Mouse (Mus musculus): Measurements from ENCODE around the gene Srarp.

Gene Srarp

GRCm38 (mm10) chr4:141389366-141390150 is 46.3 kb downstream of the Srarp start:
- DNase-seq (ENCODE audit: low spot score), result no peak

- DNase-seq (ENCODE audit: low spot score), result no peak
Measured at GRCm38 (mm10) chr4:141387933-141388332, 48.0 kb downstream of the Srarp start.

DNA sequence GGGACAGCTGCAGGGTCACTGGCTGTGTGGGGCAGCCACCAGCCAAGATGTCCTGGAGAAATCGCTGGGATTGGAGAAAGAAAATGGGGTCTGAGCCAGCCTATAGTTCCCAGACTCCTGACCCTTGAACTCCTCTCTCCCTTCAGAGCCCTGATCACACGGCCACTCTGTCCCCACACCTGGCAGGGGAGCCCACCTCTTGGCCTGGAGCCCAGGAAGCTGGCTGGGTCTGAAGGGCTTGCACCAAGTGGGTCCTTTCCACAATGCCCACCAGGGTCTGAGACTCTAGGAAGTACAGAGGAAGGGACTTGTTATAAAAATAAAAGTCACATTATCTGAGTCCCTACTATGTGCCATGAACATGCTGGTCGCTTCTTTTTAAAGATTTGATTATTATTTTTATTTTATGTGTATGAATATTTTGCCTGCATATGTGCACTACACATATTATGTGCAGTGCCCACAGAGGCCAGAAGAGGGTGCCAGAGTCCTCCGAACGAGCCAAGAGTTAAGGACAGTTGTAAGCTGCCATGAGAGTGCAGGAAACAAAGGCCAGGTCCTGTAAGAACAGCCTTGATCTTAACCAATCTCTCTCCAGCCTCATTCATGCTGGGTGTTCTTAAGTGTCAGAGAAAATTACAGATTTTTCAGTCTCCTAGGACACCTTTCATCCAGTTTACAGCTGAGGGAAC is 48.7 kb downstream of the Srarp start:
- DNase-seq (ENCODE audit: low spot score), result no peak

DNA sequence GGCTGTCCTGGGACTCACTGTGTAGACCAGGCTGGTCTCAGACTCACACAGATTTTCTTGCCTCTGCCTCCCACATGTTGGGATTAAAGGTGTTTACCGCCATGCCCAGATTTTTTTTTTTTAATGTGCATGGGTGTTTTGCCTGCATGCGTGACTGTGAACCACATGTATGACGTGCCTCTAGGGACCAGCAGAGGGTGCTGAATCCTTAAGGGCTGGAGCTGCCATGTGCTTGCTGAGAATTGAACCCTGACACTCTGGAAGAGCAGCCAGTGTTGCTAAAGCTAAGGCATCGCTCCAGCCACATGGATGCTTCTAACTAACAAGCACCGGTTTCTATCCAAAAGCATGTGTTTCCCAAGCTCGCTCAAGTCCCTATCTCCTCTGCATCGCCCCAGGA is 49.8 kb downstream of the Srarp start:
- no peak for DNase-seq (ENCODE audit: low spot score)

DNA sequence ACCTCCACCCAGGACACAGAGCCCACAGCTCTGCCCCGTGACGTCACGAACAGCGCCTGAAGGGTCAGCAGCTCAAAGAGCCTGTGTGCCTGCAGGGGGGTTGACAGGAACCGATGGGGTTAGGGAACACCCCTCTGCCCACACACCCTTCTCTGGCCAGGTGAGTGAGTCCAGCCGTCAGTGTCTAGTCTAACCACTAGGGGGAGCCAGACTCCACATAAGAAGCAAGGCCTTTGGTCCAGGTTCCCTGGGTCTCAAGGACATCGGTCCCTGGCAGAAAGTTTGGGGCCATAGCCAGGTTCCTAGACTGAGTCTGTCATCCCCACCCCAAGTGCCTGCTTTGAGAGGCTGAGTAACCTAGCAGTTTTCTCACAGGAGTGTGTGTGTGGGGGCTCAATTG is 50.6 kb downstream of the Srarp start:
- no peak for DNase-seq (ENCODE audit: low spot score)

All from urinary bladder, postnatal 10 days (tissue).